Mouse (Mus musculus) heart, postnatal 0 days (tissue): Measurements from ENCODE around the gene Abcb9.

ENCODE experiments used
- CTCF ChIP-seq: IDR thresholded peaks from 2 replicates; pipeline ENCODE4 v1.5.1; 2016; ENCODE audit warnings: antibody characterized with exemption, control low read depth, low read depth
- EP300 ChIP-seq: IDR thresholded peaks from 2 replicates; pipeline ENCODE4 v1.6.1; 2016; ENCODE audit warnings: antibody characterized with exemption, low read depth

DNA sequence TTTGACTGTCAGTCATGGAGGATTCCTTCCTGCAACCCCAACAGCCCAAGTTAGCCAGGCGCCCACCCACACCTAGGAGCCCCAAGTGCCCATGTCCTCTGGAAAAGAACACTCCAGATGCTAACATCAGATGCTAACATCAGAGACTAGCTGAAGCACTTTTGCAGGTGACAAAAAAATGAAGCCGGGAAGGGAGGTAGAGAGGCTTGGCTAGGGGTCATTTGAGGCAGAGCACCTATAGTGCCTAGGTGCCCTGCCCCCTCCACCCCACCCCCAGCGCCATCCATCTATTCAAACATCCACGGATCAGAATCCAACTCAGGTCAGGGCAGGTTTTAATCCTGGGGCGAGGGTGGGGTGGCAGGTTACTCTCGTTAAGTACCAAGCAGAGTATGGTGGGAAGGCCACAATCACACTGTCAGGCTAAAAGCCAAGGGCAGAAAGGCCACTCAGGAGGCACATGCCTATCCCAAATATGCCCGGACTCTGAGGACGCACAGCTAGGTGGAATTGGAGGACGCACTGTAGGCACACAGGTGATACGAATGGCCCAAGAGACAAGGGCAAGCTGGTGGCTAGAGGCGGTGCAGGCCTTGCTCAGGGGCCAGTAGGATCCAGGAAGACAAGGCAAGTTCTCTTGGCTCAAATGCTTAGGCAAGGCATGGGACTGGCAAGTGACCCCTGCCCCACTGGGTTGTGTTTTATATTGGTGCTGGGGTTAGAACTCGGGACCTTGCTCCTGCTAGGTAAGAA lies 1.6 kb downstream of the Abcb9 start:
- TF ChIP-seq EP300 (no peak), CTCF (no peak)
